Mouse (Mus musculus) kidney, postnatal 10 days (tissue): ENCODE results near the gene Inpp4b.
"Not testable (repeated sequence)": the region's sequence is repeated elsewhere in the genome, so short reads cannot be mapped to it uniquely, and the experiment has no call there.

Source experiments
- DNase-seq: peaks from one replicate; pipeline ENCODE4 v3.0.0; 2021; ENCODE audit warnings: mixed read lengths

Gene Inpp4b

GRCm38 (mm10) chr8:81780921-81781675 is 438.7 kb downstream of the Inpp4b start:
- DNase-seq, result no peak

DNA sequence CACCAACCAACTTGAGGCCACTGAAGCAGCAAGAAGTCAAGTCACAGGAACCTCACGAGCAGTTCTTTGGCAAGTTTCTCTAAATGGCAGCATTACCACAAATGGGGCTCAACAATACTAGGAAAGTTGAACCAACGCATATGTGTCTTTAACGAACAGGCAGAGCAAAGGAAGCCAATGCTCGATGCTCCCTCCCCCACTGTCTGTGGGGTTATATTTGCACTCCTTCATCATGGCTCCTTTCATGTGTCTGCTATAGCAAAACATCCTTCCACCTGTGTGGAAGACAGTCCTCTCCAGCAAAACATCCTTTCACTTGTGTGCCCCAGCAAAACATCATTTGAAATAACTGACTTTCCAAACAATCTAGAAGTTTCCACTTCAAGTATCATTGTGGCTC is 440.4 kb downstream of the Inpp4b start:
- no peak for DNase-seq

GRCm38 (mm10) chr8:81784775-81785174 is 442.4 kb downstream of the Inpp4b start:
- DNase-seq, result no peak

DNA sequence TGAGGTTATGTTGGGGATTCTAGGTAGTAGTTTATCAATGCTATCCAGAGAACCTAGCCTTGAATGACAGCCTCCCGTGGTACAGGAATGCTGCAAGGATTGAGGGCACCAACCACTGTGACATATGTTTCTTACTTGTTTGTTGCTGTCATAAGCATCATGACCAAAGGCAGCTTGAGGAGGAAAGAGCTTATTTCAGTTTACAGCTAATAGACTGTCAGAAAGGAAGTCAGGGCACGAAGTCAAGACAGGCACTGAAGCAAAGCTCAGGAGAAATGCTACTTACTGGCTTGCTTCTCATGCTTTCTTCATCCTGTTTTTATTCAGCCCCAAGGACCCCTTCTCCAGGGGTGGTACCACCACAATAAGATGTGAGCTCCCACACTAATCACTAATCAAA is 446.1 kb downstream of the Inpp4b start:
- no peak for DNase-seq

DNA sequence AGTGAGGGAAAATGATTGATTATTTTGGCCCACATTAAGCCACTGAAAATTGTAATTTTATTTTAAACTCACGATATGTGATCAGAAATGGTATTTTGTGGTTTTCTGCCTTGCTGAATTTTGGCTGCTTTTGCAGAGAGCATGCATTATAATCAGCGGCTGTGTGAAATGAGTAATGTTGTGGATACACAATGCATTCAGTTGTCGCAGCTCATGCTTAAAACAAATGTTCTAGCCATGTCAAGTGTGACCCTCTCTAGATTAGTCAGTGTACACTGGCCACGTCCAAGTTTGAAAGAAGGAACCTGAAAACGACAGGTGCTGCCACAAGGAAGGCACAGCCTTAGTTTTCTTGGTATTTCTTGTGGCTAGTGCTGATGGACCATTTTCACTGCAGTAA is 450.3 kb downstream of the Inpp4b start:
- DNase-seq, result no peak

- no peak for DNase-seq
Measured at GRCm38 (mm10) chr8:81798501-81798900, 456.1 kb downstream of the Inpp4b start.

DNA sequence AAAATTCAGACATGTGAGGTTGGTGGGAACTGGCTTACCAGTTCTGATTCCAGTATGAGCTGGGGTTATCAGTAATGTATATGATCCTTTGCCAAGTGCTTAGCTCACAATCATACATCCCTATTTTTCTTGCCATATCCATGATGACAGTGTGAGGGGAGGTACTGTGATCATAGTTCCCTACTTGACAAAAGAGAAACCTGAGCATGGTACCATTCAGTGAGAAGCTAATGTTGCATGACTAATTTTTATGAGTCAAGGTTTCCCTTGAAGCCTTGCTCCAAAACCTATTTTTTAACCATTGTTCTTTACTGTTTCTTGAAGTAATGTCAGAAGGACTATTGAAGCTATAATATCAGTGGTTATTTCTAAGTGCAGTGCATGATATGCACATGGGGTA is 458.4 kb downstream of the Inpp4b start:
- DNase-seq, result no peak

DNA sequence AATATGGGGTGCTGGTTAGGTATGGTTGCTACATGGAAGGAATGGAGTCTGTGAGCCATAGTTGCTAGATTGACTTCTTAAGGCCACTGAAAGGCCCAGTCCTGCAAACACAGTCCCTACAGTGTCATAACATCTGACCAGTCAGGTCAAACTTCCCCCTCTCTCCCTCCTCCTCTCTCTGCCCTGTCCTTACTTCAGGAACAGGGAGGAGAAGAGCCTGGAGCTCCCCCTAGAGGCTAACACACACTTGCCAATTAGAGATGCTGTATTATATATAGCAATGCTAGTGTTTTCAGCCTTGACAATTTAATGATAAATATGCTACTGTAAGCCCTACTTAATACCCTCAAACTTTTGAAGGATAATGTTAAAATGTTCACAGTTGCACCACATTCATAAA is 464.4 kb downstream of the Inpp4b start:
- DNase-seq, result peak; percentile 82

DNA sequence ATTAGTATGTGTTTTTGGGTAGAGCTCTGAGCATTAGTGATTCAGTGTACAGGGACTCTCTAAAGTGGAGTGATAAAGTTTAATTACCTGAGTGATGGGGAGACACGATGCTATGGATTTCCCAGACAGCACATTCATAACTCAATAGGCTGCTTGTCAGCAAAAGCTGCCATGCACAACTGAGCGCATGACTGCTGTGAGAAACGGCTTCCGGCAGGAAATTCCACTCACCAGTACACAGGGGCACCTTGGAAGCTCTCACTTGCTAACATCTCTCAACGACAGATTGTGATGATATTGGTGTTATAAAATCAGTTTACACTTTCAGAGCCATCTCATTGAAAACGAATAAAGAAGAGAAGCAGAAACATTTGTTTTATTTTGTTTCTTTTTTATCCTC is 465.2 kb downstream of the Inpp4b start:
- DNase-seq, result peak; percentile 36

GRCm38 (mm10) chr8:81808406-81808805 is 466.1 kb downstream of the Inpp4b start:
- no peak for DNase-seq

GRCm38 (mm10) chr8:81809414-81809813 is 467.1 kb downstream of the Inpp4b start:
- DNase-seq, result not testable (repeated sequence)

DNA sequence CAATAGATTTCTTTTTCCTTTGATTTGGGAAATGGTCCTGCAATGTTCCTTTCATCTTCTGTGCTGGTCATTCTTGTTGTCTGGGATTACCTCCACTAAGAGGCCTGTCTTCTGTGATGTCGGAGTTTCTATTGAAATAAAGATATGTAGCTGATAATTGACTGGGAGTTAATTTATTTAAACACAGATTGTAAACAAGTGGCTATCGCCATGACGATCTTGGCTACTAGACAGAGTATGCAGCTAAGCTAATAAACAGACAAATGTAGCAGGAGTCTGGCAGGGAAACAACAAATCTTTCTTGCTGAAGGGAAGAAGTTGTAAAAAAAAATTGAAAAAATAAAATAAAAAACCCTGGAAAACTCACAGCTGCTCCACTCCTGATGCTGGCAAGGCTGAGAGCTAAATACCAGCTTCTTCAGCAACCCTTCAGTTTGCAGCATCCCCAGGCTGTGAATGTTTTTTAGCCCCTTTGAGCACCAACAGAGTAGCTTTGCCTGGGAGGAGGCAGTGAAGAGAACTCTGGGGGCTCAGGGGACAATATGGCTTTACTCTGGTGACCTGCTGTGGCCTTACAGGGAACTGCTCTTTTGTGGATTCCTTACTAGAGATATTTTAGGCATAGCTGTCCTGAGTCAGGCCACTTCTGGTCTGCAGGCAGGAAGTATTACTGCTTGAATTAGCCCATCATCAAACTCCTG is 469.8 kb downstream of the Inpp4b start:
- peak; percentile 32 for DNase-seq

DNA sequence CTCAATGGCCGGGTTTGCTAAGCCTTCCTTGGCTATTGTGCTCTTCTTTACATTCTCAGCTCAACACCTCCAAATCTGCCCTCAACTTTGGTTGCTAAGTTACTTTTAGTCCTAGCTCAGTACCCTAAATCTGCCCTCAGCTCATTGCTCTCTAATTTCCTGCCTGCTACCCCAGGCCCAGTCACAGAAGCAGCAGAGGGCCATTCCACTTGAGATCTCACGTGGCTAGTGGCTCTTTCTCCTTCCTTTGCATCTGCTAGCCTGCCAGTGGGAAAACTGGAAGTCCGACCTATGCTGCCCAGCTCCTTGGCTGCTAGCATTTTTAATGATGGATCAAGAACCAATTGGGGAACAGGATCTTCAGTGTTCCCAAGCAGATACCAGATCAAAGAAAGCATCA is 472.4 kb downstream of the Inpp4b start:
- DNase-seq, result no peak

DNA sequence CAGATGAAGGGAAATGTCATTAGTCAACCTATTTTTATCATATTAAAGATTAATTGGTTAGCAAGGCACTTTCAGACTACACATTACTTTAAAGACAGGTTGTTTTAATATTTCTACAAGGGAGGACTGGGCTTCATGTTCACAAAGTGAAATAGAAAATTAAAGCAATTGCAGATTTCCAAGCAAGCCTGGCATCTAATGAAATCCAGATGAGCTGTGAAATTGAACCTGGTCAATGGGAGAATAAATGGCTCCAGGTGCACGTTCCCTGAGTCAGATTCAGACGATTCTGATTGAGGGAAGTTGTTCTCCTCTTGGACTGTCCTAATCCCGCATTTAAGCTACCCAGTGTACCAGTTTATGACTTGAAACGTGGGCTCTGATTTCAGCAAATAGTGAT is 473.2 kb downstream of the Inpp4b start:
- no peak for DNase-seq

GRCm38 (mm10) chr8:81823121-81823520 is 480.8 kb downstream of the Inpp4b start:
- no peak for DNase-seq

- no peak for DNase-seq
Measured at GRCm38 (mm10) chr8:81824975-81825374, 482.6 kb downstream of the Inpp4b start.

GRCm38 (mm10) chr8:81826406-81826805 is 484.1 kb downstream of the Inpp4b start:
- DNase-seq, result peak; percentile 31

- DNase-seq, result no peak
Measured at GRCm38 (mm10) chr8:81827306-81827913, 485.1 kb downstream of the Inpp4b start.

DNA sequence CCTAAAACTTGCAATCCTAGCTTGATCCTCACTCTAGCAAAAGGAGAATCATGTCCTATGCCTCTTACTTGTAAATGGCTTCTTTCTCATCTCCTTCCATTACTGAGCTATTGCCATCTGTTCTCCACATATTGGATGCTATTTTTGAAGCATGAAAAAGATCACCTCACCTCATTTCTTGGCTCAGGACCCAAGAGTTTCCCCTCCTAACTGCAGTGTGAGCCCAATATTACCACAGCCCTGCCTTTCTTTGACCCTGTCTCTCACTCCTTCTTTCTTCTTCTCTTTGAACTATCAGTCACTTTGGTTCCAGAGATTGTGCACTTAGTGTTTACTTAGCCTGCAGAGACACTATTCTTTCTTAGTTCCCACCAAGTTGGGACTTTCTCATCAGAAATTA is 489.1 kb downstream of the Inpp4b start:
- DNase-seq, result no peak

GRCm38 (mm10) chr8:81833852-81834251 is 491.5 kb downstream of the Inpp4b start:
- no peak for DNase-seq

DNA sequence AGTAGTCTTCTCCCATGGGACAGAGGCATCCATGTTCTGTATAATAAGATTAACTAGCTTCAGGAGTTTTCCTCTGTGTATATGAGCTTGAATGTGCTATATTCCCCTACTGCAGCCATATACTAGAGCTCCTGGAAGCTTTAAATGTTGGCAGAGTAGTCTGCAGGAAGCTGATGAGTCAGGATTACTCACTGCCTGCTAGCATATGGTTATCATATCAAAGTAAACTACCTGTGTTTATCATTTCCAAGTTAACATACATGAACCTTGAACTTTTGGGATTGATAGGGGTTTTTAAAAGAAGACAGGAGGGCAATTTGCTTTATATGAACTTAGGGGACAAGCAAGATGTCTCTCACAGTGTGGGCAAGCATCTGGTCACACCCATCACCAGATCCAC is 498.2 kb downstream of the Inpp4b start:
- no peak for DNase-seq

GRCm38 (mm10) chr8:81844104-81844982 is 502.0 kb downstream of the Inpp4b start:
- DNase-seq, result no peak

- no peak for DNase-seq
Measured at GRCm38 (mm10) chr8:81847929-81848328, 505.6 kb downstream of the Inpp4b start.
